In the genomic region with DNA sequence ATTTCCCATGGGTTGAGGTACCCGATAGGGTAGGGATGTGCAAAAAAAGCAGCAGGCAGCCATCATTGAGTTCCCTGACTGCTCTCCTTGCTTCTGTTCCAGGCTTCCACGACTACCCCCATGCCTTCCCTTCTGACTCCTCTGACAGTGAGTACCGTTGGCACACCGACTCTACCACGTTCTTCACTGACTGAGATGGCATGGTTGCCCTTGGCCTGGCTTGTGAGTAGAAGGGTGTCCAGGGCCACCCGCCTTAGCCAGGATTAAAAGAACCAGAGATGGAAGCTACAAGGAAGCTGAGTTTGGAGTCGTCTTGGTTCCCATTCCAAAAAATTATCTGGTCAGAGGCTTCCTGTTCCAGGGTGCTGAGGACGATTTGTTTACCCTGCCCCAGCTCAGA, we compare ENCODE assay signal across 16 mouse cellular contexts. TPM values are rescaled to one million over a fixed set of nuclear protein-coding genes. Genes with fewer than 3 reads are reported as not detected.
"Had no signal": no experiment of that assay in that cellular context is flagged by ENCODE, and none has a peak within 500 bp of the region (broad histone marks: within the 10 kb centered on the region; RNA-seq: fewer than 3 reads in every experiment).

No protein-coding gene starts in this region.

- DNase-seq: liver, postnatal 0 days; lung, adult 2 months; lung, postnatal 14 days; lung, postnatal 36 days; right cerebral cortex, postnatal 14 days; thymus, adult 2 months; thymus, postnatal 14 days; thymus, postnatal 36 days had no signal

- ATAC-seq: liver, postnatal 0 days; lung, postnatal 0 days; midbrain, embryonic 13.5 days; midbrain, embryonic 15.5 days had no signal

- H3K9me3 ChIP-seq: lung, embryonic 15.5 days; midbrain, embryonic 13.5 days; midbrain, embryonic 15.5 days; neural tube, embryonic 12.5 days; stomach, embryonic 15.5 days had no signal

- H3K27me3 ChIP-seq: lung, embryonic 15.5 days; midbrain, embryonic 13.5 days; midbrain, embryonic 15.5 days; neural tube, embryonic 12.5 days; stomach, embryonic 15.5 days had no signal

- H3K36me3 ChIP-seq: lung, embryonic 15.5 days; midbrain, embryonic 13.5 days; midbrain, embryonic 15.5 days; neural tube, embryonic 12.5 days; stomach, embryonic 15.5 days had no signal

- H3K4me3 ChIP-seq: lung, embryonic 15.5 days; midbrain, embryonic 13.5 days; midbrain, embryonic 15.5 days; neural tube, embryonic 12.5 days; stomach, embryonic 15.5 days had no signal

RNA-seq across cellular contexts. Expression of a gene that starts 55.0 kb away (rescaled TPM):
- total RNA-seq: monocyte, adult 5-6 weeks had no signal
- polyA plus RNA-seq: liver, postnatal 0 days; midbrain, embryonic 11.5 days had no signal
